Mouse (Mus musculus) embryo, embryonic 11 days (tissue): ENCODE measurements at regions not wholly inside any gene's neighbourhood (a gene's known extent, or its start where the extent isn't known, plus 50 kb on each side); places are given as distances from the start of the nearest gene placed in this dataset.
A peak's percentile ranks its signal among the peaks of the same experiment; 100 is the strongest.
"Not testable (repeated sequence)": the region's sequence is repeated elsewhere in the genome, so short reads cannot be mapped to it uniquely, and the experiment has no call there.

ENCODE experiments used
- DNase-seq: peaks from one replicate; pipeline ENCODE4 v3.0.0-alpha.2; 2015

DNA sequence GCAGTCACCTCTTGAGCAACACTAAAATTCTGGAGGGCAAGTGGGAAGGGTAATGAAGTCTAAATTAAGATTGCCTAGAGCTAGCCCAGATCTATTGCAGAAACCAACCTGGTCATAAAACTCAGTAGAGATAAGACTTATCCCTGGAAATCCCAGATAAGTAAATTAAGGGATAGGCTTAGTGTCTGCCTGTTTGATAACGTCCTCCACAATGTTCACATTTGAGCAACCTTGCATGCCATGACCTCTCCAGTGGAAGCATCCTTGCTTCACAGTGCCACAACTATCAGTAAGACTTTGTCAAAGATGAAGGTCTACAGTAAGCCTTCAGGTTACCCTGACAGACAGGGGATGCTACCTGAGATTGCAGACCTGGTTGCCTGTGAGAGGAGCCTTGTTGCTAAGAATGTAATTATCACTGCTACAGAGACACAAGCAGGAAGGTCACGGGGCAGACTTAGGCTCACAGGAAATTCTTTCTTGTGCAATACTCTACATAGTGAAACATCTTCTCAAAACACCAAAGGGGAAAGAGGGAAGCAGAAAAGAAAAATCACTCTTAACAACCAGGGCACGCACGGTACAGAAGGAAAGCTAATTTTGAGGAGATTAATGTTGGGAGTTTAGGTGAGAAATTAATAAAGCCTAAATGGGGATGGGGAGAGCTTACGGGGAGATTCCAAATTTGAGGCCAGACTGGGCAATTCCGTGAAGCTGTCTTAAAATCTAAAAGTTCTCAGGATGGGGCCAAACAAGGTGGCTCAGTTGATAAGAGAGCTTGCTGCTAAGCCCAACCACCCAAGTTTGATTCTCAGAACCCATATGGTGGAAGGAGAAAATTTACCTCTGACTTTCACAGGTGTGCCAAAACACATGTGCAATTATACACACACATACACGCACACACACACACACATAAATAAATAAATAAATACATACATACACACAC lies 56.9 kb upstream of the Prdm9 start:
- no peak for DNase-seq

DNA sequence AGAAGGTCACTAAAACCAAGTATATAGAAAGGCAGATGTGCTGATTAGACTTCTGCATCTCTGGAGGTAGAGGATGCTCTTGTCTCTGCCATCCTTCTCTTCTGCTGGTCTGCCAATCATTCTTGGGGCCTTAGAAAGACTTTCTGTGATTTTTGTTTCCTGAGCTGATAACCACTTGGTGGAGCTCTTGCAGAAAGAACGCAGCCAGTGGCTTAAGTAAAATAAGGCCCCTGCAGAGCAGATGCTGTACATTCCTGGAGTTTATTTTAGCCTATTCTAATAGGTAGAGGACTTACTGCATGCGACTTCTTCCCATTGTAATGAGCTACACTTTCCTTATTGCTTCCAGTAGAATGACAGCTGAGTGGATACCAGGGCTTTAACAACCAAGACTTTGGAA lies 58.8 kb upstream of the Prdm9 start:
- peak; percentile 71 for DNase-seq

DNA sequence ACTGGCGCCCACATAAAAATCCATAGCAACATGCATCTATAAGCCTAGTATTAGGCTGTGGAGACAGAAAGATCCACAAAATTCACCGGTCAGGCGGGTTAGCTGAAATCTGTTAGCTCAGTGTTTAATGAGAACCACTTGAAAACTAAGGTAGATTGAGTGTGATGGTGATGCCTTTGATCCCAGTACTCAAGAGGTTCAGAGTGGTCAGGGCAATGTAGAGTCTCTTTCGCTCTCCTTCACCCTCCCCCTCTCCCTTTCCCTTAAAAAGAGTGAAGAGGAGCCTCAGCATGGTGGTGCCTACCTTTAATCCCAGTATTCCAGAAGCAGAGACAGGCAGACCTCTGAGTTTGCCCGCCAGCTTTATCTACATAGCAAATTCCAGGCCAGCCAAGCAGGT lies 66.6 kb upstream of the Prdm9 start:
- no peak for DNase-seq

DNA sequence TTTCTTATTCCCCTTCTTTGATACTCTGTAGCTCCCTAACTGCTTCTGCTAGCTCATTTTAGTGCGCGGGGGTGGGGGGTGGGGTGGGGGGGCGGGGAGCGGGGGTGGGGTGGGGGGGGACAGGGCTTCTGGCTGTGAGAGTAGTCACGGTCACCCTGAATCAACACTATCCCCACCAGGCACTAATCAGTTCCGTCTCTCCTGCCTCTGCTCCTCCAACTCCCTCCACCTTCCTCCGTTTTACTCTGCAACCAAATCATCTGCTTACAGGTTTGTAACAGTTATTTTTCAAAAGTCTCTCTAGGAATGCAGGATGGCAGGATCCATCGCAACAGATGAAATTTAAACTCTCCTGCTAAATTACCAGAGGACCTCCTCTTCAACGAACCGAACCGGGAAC lies 67.5 kb upstream of the Prdm9 start:
- DNase-seq, result peak; percentile 7

DNA sequence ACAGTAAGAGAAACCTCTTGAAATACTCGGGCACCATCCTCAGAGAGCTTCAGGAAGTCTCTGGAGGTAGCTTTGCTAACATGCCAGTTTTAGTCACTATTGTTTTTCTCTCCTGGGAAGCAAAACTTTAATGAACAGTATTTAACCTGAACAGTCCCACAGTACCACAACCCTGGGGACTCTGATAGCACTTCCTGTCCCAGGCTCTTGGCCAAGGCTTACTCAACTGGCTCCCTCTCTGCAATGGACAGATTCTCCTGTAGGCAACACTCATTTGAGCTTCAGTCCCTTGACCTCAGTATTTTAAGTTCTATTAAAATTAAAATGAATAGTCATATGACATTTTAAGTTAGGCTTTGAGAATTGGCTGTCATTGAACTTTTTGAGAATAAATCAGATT lies 67.9 kb upstream of the Prdm9 start:
- DNase-seq, result no peak

DNA sequence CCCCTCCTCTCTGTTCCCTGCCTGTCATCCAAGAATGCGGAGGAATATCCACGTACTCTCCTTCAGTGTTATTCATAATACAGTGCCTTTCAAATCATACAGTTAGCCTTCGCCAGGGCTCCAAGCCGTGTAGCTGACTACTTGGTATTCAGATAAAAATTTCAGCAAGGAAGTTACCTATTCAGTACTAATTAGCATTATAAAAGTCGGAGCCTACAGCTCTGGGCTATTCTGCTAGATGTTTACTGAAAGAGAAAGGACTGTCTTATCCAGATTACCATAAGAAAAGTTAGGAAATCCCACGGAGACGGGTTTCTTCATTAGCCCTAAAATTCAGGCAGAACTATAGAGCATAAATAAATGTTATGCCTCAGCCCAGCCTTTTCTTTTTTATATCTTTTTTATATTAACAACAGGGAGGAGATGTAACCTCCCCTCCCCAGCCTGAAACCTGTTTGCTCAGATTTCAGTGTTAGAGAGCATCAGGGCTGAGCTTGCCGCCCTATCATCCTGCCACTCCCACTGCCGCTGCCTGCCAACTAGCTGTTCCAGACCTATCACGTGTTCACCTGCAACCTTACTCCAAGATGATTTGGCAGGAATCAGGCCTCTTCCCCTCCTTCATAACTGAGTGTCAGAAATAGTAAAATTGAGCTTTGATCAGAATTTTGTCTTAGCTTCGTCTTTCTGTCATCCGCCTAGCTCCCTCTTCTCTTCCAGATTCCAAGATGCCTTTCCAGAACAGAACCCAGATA lies 65.5 kb upstream of the Chd1 start:
- not testable (repeated sequence) for DNase-seq

DNA sequence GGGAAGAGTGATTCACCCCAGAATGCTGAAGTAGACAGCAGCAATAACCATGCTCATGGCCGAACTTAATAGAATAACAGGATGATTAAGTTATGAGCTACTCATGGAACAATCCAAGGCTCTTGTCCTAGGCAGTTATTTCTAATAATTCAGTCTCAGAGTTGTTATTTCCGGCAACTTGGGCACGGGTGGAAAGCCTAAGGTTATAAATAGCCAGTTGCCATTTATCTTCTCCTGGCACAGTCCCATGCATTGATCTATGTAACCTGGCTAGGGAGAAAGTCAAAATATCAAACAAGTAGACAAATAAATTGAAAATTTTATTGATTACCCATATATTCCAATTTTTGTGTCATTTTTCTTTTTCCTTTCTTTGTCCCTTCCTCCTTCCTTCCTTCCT lies 64.0 kb upstream of the Chd1 start:
- DNase-seq, result no peak

DNA sequence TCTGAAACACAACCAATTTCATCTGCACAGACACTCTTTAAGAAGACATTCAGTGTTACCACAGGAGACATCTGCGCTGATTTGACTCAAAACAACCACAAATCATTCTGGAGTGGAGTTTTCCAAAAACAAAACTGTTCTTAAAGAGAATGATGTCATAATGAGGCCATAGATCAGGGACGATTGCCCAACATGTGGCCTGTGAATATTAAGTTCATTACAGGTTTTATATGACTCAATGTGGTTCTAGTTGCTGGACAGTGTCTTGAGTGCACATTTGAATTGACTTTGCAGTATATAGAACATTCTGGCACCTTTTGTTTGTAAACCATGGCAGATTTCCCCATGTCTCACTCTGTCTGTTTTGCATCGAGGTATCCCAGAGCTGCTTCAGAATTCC lies 63.0 kb upstream of the Chd1 start:
- no peak for DNase-seq

DNA sequence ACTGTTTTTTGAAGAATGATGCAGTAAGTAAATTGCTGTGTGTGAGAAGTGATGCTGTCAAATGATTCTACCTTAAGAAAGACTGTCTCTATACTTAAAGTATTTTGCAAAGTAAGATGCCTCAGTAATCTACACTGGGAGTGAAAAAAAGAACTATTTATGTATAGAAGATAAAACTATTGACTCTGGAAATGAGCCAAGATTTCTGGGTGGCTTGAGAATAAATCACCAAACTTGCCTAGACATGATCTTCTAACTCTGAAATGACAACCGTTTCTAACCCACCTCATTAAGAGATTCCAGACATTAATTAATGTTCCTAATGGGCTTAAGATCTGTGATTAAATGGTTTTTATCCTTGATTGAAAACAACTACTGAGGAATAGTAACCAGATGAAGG lies 58.0 kb upstream of the Chd1 start:
- DNase-seq, result peak; percentile 8

DNA sequence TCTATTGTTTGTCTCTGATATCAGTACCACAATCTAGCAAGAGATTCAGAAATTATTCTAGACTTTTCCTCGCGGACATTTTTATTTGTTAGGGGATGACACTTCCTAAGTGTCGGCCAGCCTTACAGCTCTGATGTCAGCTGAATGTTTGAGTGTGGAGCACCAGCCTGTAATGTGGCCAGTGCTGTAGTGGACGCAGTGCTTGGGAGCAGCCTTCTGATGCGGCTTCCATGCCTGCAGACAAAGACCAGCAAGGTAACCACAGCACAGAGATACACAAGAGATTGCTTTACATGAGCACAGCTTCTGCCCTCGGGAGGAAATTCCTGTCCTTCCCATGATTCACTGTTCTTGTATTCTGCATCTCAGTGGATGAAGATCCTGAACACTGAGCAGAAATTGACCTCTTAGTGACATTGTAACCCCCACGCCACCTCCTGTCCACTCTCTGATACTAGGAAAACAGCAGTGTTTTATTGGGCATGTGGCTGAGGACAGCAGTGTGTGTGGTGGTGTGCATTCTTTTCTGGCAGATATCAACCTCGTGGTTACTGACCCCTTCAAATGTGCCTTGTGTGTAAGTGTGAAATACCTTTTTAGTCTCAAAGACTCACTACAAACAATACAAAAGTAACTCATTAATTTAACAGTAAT lies 54.6 kb upstream of the Chd1 start:
- no peak for DNase-seq

DNA sequence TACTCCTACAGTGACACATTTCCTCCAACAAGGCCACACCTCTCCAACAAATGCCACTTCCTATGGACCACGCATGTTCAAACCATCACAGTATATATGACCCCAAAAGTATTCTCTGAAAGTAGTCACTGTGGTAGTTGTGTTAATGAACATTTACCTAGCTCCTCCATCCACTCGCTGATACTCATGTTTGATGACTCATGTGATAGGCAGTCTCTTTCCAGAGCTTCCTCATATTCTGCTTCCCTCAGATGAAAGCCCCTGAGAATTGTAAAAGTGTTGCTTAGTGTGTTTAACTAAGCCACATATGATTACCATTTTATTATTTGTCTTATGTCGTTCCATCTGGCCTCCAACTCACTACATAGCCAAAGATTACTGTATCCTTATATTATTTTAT lies 52.9 kb upstream of the Chd1 start:
- DNase-seq, result no peak
